Mouse (Mus musculus) small intestine, adult 2 months (tissue): ENCODE data around the gene Apela. TPM values are rescaled to one million over a fixed set of nuclear protein-coding genes. Genes with fewer than 3 reads are reported as not detected.

ENCODE experiments used
- H3K27ac ChIP-seq: fragments of 200-500 bp; 2 replicates; pipeline ENCODE4 v1.5.1; 2012; ENCODE audit warnings: low read depth, low read length, control low read depth, inconsistent platforms; ENCODE audit not compliant: insufficient read depth
- H3K27me3 ChIP-seq: fragments of 200-500 bp; 2 replicates; pipeline ENCODE4 v1.6.1; 2012; ENCODE audit warnings: mild to moderate bottlenecking, moderate library complexity, low read length, inconsistent platforms; ENCODE audit not compliant: control insufficient read depth, insufficient read depth
- H3K36me3 ChIP-seq: fragments of 200-500 bp; 2 replicates; pipeline ENCODE4 v1.6.1; 2012; ENCODE audit warnings: mild to moderate bottlenecking, low read length, control low read depth, inconsistent platforms; ENCODE audit not compliant: control insufficient read depth, insufficient read depth
- H3K4me1 ChIP-seq: fragments of 200-500 bp; 2 replicates; pipeline ENCODE4 v1.6.1; 2012; ENCODE audit warnings: low read length, inconsistent platforms, mixed read lengths; ENCODE audit not compliant: control insufficient read depth, insufficient read depth, insufficient read length
- H3K4me3 ChIP-seq: fragments of 200-500 bp; 2 replicates; pipeline ENCODE4 v1.5.1; 2012; ENCODE audit warnings: low read depth, mild to moderate bottlenecking, control low read depth, inconsistent platforms, low read length, moderate library complexity
- CTCF ChIP-seq: fragments of 200-500 bp; IDR thresholded peaks from 2 replicates; pipeline ENCODE4 v1.5.1; 2012; ENCODE audit warnings: low read depth, mild to moderate bottlenecking, control low read depth, inconsistent platforms, low read length, moderate library complexity, mixed read lengths; ENCODE audit not compliant: insufficient replicate concordance, insufficient read length; ENCODE audit errors: extremely low read depth
- POLR2A ChIP-seq: fragments of 200-500 bp; IDR thresholded peaks from 2 replicates; pipeline ENCODE4 v1.6.1; 2012; ENCODE audit warnings: low read depth, mild to moderate bottlenecking, control low read depth, inconsistent platforms, low read length, moderate library complexity
- WGBS: fragments of 180-500 bp; shearing (Covaris S2); methylation state at CpG from one replicate; pipeline ENCODE4 v1.1.7; 2018; 5-methylcytosine and 5-hydroxymethylcytosine counted together
- polyA plus RNA-seq: library from polyadenylated mRNA; depleted of rRNA; stranded (reverse); fragments of >200 nt; gene quantifications from 2 replicates; pipeline ENCODE4 v1.2.3, GENCODE M21; 2012; rRNA removed

The Apela gene
- polyA plus RNA-seq = not detected in 2 replicates

- Histone ChIP-seq H3K27me3 (no peaks in the 10 kb centered on the region), H3K4me3 (no peak within 1 kb of the TSS), H3K27ac (no peak within 1 kb of the TSS), H3K36me3 (no peaks in the 10 kb centered on the region), H3K4me1 (no peaks in the 10 kb centered on the region)
- TF ChIP-seq POLR2A (no peak), CTCF (no peak)
- under 1% methylated on average over 8 of the region's 8 CpGs for WGBS
These were observed at the start of gene Apela for GRCm38 (mm10) chr8:65037117-65037533. Gene Apela, minus strand, starts transcription at chr8:65037336.

- no peak overlapping the region for H3K4me3 ChIP-seq
- H3K27ac ChIP-seq = no peak overlapping the region
- H3K27me3 ChIP-seq = no peaks in the 10 kb centered on the region
- H3K36me3 ChIP-seq = peaks cover 14% of the 10 kb centered on the region
- TF ChIP-seq CTCF (no peak), POLR2A (no peak)
- 89% methylated on average over 2 of the region's 2 CpGs for WGBS
- H3K4me1 ChIP-seq = no peaks in the 10 kb centered on the region
These were observed 48.5 kb upstream of the Apela start for GRCm38 (mm10) chr8:65085680-65086079.

- H3K27me3 ChIP-seq = no peaks in the 10 kb centered on the region
- WGBS = 71% methylated on average over 9 of the region's 9 CpGs
- no peaks in the 10 kb centered on the region for H3K4me1 ChIP-seq
- TF ChIP-seq CTCF (no peak), POLR2A (no peak)
- no peak overlapping the region for H3K4me3 ChIP-seq
- no peak overlapping the region for H3K27ac ChIP-seq
- H3K36me3 ChIP-seq = peaks cover 5% of the 10 kb centered on the region; the same call in 1 of the 2 replicates
These were observed 43.6 kb upstream of the Apela start for GRCm38 (mm10) chr8:65080731-65081130.

- no peak for TF ChIP-seq POLR2A
- no peak for TF ChIP-seq CTCF
- Histone ChIP-seq H3K36me3 (no peaks in the 10 kb centered on the region), H3K4me1 (no peaks in the 10 kb centered on the region), H3K27me3 (no peaks in the 10 kb centered on the region), H3K27ac (no peak within 1 kb of the TSS), H3K4me3 (no peak within 1 kb of the TSS)
- 90% methylated on average over 2 of the region's 2 CpGs for WGBS
These were observed 37.6 kb upstream of the Apela start, which contains the start of gene Gm10663 for GRCm38 (mm10) chr8:65074733-65075132. Gene Gm10663, plus strand, starts transcription at chr8:65075033.

- no peaks in the 10 kb centered on the region for H3K4me1 ChIP-seq
- 68% methylated on average over 4 of the region's 4 CpGs for WGBS
- no peak for TF ChIP-seq CTCF
- H3K4me3 ChIP-seq = no peak overlapping the region
- no peak overlapping the region for H3K27ac ChIP-seq
- H3K27me3 ChIP-seq = no peaks in the 10 kb centered on the region
- no peaks in the 10 kb centered on the region for H3K36me3 ChIP-seq
These were observed 33.9 kb upstream of the Apela start for GRCm38 (mm10) chr8:65070996-65071395.

GRCm38 (mm10) chr8:65068473-65068819 lies 31.3 kb upstream of the Apela start:
- TF ChIP-seq POLR2A = no peak
- TF ChIP-seq CTCF = no peak
- H3K27ac ChIP-seq = no peak overlapping the region
- WGBS = 93% methylated on average over 4 of the region's 4 CpGs
- H3K27me3 ChIP-seq = no peaks in the 10 kb centered on the region
- H3K36me3 ChIP-seq = no peaks in the 10 kb centered on the region
- H3K4me1 ChIP-seq = no peaks in the 10 kb centered on the region
- no peak overlapping the region for H3K4me3 ChIP-seq

GRCm38 (mm10) chr8:65067694-65068472 lies 30.7 kb upstream of the Apela start:
- Histone ChIP-seq H3K36me3 (no peaks in the 10 kb centered on the region), H3K4me1 (no peaks in the 10 kb centered on the region), H3K4me3 (no peak overlapping the region), H3K27ac (no peak overlapping the region), H3K27me3 (no peaks in the 10 kb centered on the region)
- no peak for TF ChIP-seq POLR2A
- no peak for TF ChIP-seq CTCF
- WGBS = 48% methylated on average over 10 of the region's 10 CpGs
